Mouse (Mus musculus) cerebellum, adult 2 months (tissue): ENCODE measurements at regions not wholly inside any gene's neighbourhood (a gene's known extent, or its start where the extent isn't known, plus 50 kb on each side); places are given as distances from the start of the nearest gene placed in this dataset.

Experiments used
- CTCF ChIP-seq: fragments of 200-500 bp; IDR thresholded peaks from 2 replicates; pipeline ENCODE4 v1.5.1; 2011; ENCODE audit warnings: low read depth, mild to moderate bottlenecking, control low read depth, low read length, moderate library complexity, borderline replicate concordance; ENCODE audit not compliant: insufficient read depth
- POLR2A ChIP-seq: fragments of 200-500 bp; IDR thresholded peaks from 2 replicates; pipeline ENCODE4 v1.6.1; 2011; ENCODE audit warnings: low read length, control low read depth, borderline replicate concordance; ENCODE audit not compliant: insufficient read depth

DNA sequence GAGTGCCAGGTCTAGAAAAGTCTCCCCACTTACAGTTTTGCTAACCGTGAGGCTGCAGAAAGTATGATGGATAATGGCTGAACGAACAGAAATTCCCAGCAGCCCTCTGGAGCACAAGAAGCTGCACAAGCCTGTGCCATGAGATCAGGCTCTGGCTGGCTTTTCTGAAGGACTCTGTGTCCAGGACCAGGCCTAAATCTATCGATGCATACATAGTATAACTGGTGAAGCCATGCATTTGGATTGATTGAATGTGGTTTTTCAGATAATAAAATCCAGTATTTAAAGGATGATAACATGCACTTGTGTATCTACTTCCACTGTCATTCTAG is 356.1 kb downstream of the Eipr1 start:
- TF ChIP-seq POLR2A (no peak), CTCF (no peak)
